21 mouse cellular contexts compared by ENCODE assay signal in genomic region chr13:103043011-103043410, GRCm38 (mm10).
DNase-seq lines count a peak whose midpoint lies in the region; ATAC-seq and TF ChIP-seq lines count a peak whose summit lies in the region.
"Had no signal": no experiment of that assay in that cellular context is flagged by ENCODE, and none has a peak within 500 bp of the region (broad histone marks: within the 10 kb centered on the region; RNA-seq: fewer than 3 reads in every experiment).

No protein-coding gene starts in this region.

- no peaks in the 10 kb centered on the region for H3K27me3 ChIP-seq in hindbrain, postnatal 0 days (ENCODE audit: insufficient read depth, low read length)
- H3K27me3 ChIP-seq in hindbrain, embryonic 16.5 days (replicated peaks; ENCODE audit: control insufficient read depth, insufficient read depth, low read length) = no peaks in the 10 kb centered on the region
- H3K27me3 ChIP-seq: forebrain, embryonic 13.5 days; heart, embryonic 13.5 days; hindbrain, embryonic 15.5 days had no signal

- no peak overlapping the region for H3K4me2 ChIP-seq in hindbrain, postnatal 0 days (ENCODE audit: low read depth, low read length)
- H3K4me2 ChIP-seq in hindbrain, embryonic 16.5 days (ENCODE audit: low read length) = no peak overlapping the region
- H3K4me2 ChIP-seq: forebrain, embryonic 13.5 days; heart, embryonic 13.5 days; hindbrain, embryonic 15.5 days had no signal

- DNase-seq in hindbrain, postnatal 0 days (ENCODE audit: low spot score) = no peak
- DNase-seq in left cerebral cortex, adult 11 months (ENCODE audit: low spot score) = peak; percentile 22
- DNase-seq in left cerebral cortex, adult 18-20 months (ENCODE audit: low spot score in 2 of 2) = no peak
- no peak for DNase-seq in gastrocnemius, postnatal 4 days (ENCODE audit: low spot score in 2 of 2)
- no peak for DNase-seq in urinary bladder, postnatal 25 days (ENCODE audit: low spot score)
- DNase-seq: adrenal gland, adult 8-10 months; adrenal gland, postnatal 36 days; cerebellum, adult 11-12 months; cerebellum, adult 9-10 months; cerebellum, postnatal 36 days; gastrocnemius, postnatal 14 days; heart, adult 11 months; heart, postnatal 36 days had no signal

- no peak for TF ChIP-seq CTCF in hindbrain, postnatal 0 days (IDR thresholded peaks at IDR 0.05; ENCODE audit: low read depth)
- TF ChIP-seq CTCF in cortical plate, adult 2 months (IDR thresholded peaks at IDR 0.05; ENCODE audit: extremely low read depth, insufficient read depth, low read length) = no peak
- no peak for TF ChIP-seq CTCF in olfactory bulb, adult 2 months (IDR thresholded peaks at IDR 0.05; ENCODE audit: insufficient read depth, low read depth, low read length)

- no peaks in the 10 kb centered on the region for H3K36me3 ChIP-seq in hindbrain, postnatal 0 days (ENCODE audit: insufficient read depth, low read length)
- no peaks in the 10 kb centered on the region for H3K36me3 ChIP-seq in hindbrain, embryonic 16.5 days (ENCODE audit: control insufficient read depth, insufficient read depth, low read length)
- H3K36me3 ChIP-seq: embryonic facial prominence, embryonic 10.5 days; G1E; heart, embryonic 13.5 days; hindbrain, embryonic 15.5 days had no signal

- 0 out of 2 replicates have a peak, but pooled peaks have one; percentile 43 for ATAC-seq in hindbrain, postnatal 0 days
- no peak for ATAC-seq in hindbrain, embryonic 16.5 days
- ATAC-seq: forebrain, embryonic 13.5 days had no signal

- 84% methylated on average over 4 of the region's 4 CpGs for WGBS in hindbrain, postnatal 0 days
- WGBS in hindbrain, embryonic 16.5 days = 83% methylated on average over 4 of the region's 4 CpGs
- 75% methylated on average over 4 of the region's 4 CpGs for whole genome bisulfite sequencing in olfactory bulb, adult 2 months

- no peak overlapping the region for H3K4me3 ChIP-seq in hindbrain, postnatal 0 days (ENCODE audit: low read length)
- no peak overlapping the region for H3K4me3 ChIP-seq in hindbrain, embryonic 16.5 days (ENCODE audit: low read length)
- no peak overlapping the region for H3K4me3 ChIP-seq in cortical plate, adult 2 months (ENCODE audit: insufficient read depth, low read length)
- H3K4me3 ChIP-seq in olfactory bulb, adult 2 months (ENCODE audit: insufficient read depth, low read depth, low read length) = no peak overlapping the region
- H3K4me3 ChIP-seq: embryonic facial prominence, embryonic 10.5 days; forebrain, embryonic 13.5 days; heart, embryonic 13.5 days; hindbrain, embryonic 15.5 days had no signal

- no peaks in the 10 kb centered on the region for H3K9me3 ChIP-seq in hindbrain, postnatal 0 days (ENCODE audit: low read length)
- no peaks in the 10 kb centered on the region for H3K9me3 ChIP-seq in hindbrain, embryonic 16.5 days (ENCODE audit: control insufficient read depth, low read length)
- H3K9me3 ChIP-seq: embryonic facial prominence, embryonic 10.5 days; forebrain, embryonic 13.5 days; G1E; heart, embryonic 13.5 days; hindbrain, embryonic 15.5 days had no signal

- H3K9ac ChIP-seq in hindbrain, postnatal 0 days (replicated peaks; ENCODE audit: low read length) = no peak overlapping the region
- no peak overlapping the region for H3K9ac ChIP-seq in hindbrain, embryonic 16.5 days (ENCODE audit: low read depth, low read length)
- H3K9ac ChIP-seq: forebrain, embryonic 13.5 days; heart, embryonic 13.5 days; hindbrain, embryonic 15.5 days had no signal

- no peak for TF ChIP-seq POLR2A in cortical plate, adult 2 months (IDR thresholded peaks at IDR 0.05; ENCODE audit: extremely low read depth, insufficient read depth, low read length)
- no peak for TF ChIP-seq POLR2A in olfactory bulb, adult 2 months (IDR thresholded peaks at IDR 0.05; ENCODE audit: insufficient read depth, low read depth, low read length)

- no peak overlapping the region for H3K27ac ChIP-seq in hindbrain, postnatal 0 days
- H3K27ac ChIP-seq in hindbrain, embryonic 16.5 days (ENCODE audit: low read depth, low read length) = no peak overlapping the region
- H3K27ac ChIP-seq in cortical plate, adult 2 months (ENCODE audit: insufficient read depth, low read length) = 0 out of 2 replicates have a peak overlapping the region, but pooled peaks have one; percentile 41
- H3K27ac ChIP-seq in olfactory bulb, adult 2 months (ENCODE audit: insufficient read depth, low read depth, low read length) = 0 out of 2 replicates have a peak overlapping the region, but pooled peaks have one; percentile 21
- H3K27ac ChIP-seq: embryonic facial prominence, embryonic 10.5 days; forebrain, embryonic 13.5 days; heart, embryonic 13.5 days; hindbrain, embryonic 15.5 days had no signal

- H3K4me1 ChIP-seq in hindbrain, postnatal 0 days (ENCODE audit: insufficient read depth, low read length) = no peaks in the 10 kb centered on the region
- H3K4me1 ChIP-seq in hindbrain, embryonic 16.5 days (ENCODE audit: control insufficient read depth, insufficient read depth, low read depth, low read length) = no peaks in the 10 kb centered on the region
- no peaks in the 10 kb centered on the region for H3K4me1 ChIP-seq in cortical plate, adult 2 months (ENCODE audit: control insufficient read depth, insufficient read depth, low read length)
- H3K4me1 ChIP-seq in olfactory bulb, adult 2 months (ENCODE audit: control insufficient read depth, insufficient read depth, low read length) = no peaks in the 10 kb centered on the region
- H3K4me1 ChIP-seq: embryonic facial prominence, embryonic 10.5 days; hindbrain, embryonic 15.5 days had no signal

Comparison
In these comparisons a context has a peak if more than half of its experiments do, and no peak if none do; other contexts are left out.
1. H3K27ac ChIP-seq: peak in cortical plate, adult 2 months (single experiment) and olfactory bulb, adult 2 months (single experiment); none in hindbrain, postnatal 0 days (single experiment) and hindbrain, embryonic 16.5 days (single experiment).